ENCODE assay signal across 10 mouse cellular contexts in the genomic region with DNA sequence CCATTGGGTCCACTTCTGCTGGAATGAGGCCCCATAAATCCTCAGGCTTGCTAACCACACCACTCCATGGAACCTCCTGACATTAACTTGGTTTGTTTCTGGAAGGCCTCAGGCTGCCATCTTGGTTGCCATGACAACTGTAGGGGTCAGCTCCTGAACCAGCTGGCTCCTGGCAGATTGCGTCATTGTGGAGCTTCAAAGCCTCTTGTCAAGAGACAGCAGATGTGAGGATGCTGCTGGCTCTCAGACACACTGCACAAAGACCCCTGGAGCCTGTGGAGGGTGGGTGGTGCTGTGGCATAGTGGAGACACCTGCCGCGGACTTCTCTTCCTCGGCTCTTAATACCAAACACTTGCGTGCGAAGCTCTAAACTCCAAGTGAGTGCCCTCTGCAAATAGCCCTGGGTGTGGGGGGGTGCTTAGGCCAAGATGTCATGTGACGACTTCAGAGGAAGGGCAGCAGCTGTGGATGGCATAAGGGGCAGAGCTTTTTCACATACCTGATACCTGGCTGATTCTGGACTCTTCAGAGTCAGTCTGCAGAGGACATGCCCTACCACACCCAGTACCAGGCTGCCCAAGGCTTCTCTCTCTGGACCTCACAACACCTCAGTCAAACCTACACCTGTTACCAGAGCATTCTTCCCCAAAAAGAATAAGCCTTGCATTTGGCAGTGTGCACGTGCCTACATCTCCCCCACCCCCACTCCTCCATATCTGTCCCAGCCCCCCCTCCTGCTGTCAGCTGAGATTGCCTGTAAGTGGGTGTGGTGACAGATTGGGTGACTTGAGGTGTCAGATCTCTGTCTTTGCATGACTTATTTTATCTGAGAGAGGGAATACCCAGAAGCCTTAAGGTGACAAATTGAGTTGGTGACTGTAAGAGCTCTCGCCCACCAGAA. TPM values are rescaled to one million over a fixed set of nuclear protein-coding genes. Genes with fewer than 3 reads are reported as not detected.
DNase-seq lines count a peak whose midpoint lies in the region; ATAC-seq and TF ChIP-seq lines count a peak whose summit lies in the region.
"Had no signal": no experiment of that assay in that cellular context is flagged by ENCODE, and none has a peak within 500 bp of the region (broad histone marks: within the 10 kb centered on the region; RNA-seq: fewer than 3 reads in every experiment).

No protein-coding gene starts in this region.

- H3K27ac ChIP-seq in left cerebral cortex, adult 2 months = peak overlapping the region; percentile 66
- peak overlapping the region; percentile 71 for H3K27ac ChIP-seq in hindbrain, embryonic 11.5 days (ENCODE audit: low read depth, low read length)
- H3K27ac ChIP-seq in neural tube, embryonic 12.5 days = no peak overlapping the region

- H3K36me3 ChIP-seq in hindbrain, embryonic 11.5 days (ENCODE audit: control insufficient read depth, insufficient read depth, low read length) = peaks cover 14% of the 10 kb centered on the region
- peaks cover 79% of the 10 kb centered on the region for H3K36me3 ChIP-seq in neural tube, embryonic 12.5 days

- intact Hi-C loops in left cerebral cortex, adult 2 months (cut with DNase I) = no loop called here
- intact Hi-C loops in left cerebral cortex, postnatal 10 days (cut with DNase I) = no loop called here

- H3K27me3 ChIP-seq in hindbrain, embryonic 11.5 days (ENCODE audit: control insufficient read depth, insufficient read depth, low read length) = no peaks in the 10 kb centered on the region
- no peaks in the 10 kb centered on the region for H3K27me3 ChIP-seq in neural tube, embryonic 12.5 days (replicated peaks)

- no peak overlapping the region for H3K4me3 ChIP-seq in left cerebral cortex, adult 2 months
- H3K4me3 ChIP-seq in hindbrain, embryonic 11.5 days (ENCODE audit: low read depth, low read length) = no peak overlapping the region
- no peak overlapping the region for H3K4me3 ChIP-seq in neural tube, embryonic 12.5 days

- 0 out of 2 replicates have a peak, but pooled peaks cover 5% of the 10 kb centered on the region for H3K4me1 ChIP-seq in hindbrain, embryonic 11.5 days (replicated peaks; ENCODE audit: control insufficient read depth, insufficient read depth, low read length)
- H3K4me1 ChIP-seq in neural tube, embryonic 12.5 days = peaks cover 14% of the 10 kb centered on the region

- H3K9ac ChIP-seq in hindbrain, embryonic 11.5 days (ENCODE audit: low read depth, low read length) = no peak overlapping the region
- no peak overlapping the region for H3K9ac ChIP-seq in neural tube, embryonic 12.5 days

- no peaks in the 10 kb centered on the region for H3K9me3 ChIP-seq in hindbrain, embryonic 11.5 days (ENCODE audit: control insufficient read depth, low read length)
- H3K9me3 ChIP-seq in neural tube, embryonic 12.5 days = no peaks in the 10 kb centered on the region

- H3K4me2 ChIP-seq in hindbrain, embryonic 11.5 days (replicated peaks; ENCODE audit: low read depth, low read length) = no peak overlapping the region
- no peak overlapping the region for H3K4me2 ChIP-seq in neural tube, embryonic 12.5 days (replicated peaks)

- peak; percentile 78 for ATAC-seq in hindbrain, embryonic 11.5 days (ENCODE audit: low FRiP score)
- ATAC-seq in neural tube, embryonic 12.5 days (ENCODE audit: low FRiP score, low read depth) = peak; percentile 79

- 61% methylated on average over 9 of the region's 9 CpGs for WGBS in hindbrain, embryonic 11.5 days
- WGBS in neural tube, embryonic 12.5 days = 51% methylated on average over 9 of the region's 9 CpGs

- DNase-seq in left cerebral cortex, adult 2 months (ENCODE audit: extremely low spot score in 1 of 2, low spot score in 2 of 2) = no peak
- no peak for DNase-seq in left cerebral cortex, postnatal 10 days (ENCODE audit: extremely low spot score in 1 of 2, low spot score in 2 of 2)
- DNase-seq in embryo, embryonic 9.5 days (ENCODE audit: extremely low spot score) = peak; percentile 31
- DNase-seq in hindbrain, embryonic 11.5 days (ENCODE audit: low spot score) = peak; percentile 76
- DNase-seq in thymus, postnatal 4 days = no peak
- no peak for DNase-seq in yolk sac, embryonic 10.5 days (ENCODE audit: low spot score)
- DNase-seq in frontal cortex, adult 2 months (ENCODE audit: extremely low spot score in 1 of 2, low spot score in 1 of 2) = no peak
- DNase-seq: kidney, adult 18-20 months; lung, postnatal 10 days had no signal

- no peak for TF ChIP-seq CTCF in left cerebral cortex, adult 2 months (IDR thresholded peaks at IDR 0.05)

RNA-seq across cellular contexts. Expression of gene Atp6v0e, which starts 18.3 kb away (rescaled TPM):
- 10 to 100 TPM; 39.2 to 44.6 TPM for total RNA-seq in left cerebral cortex, adult 2 months (2021)
- 10 to 100 TPM; 31.3 to 34.7 TPM for total RNA-seq in left cerebral cortex, postnatal 10 days (2021)
- polyA plus RNA-seq in hindbrain, embryonic 11.5 days (2014; fragmentation: Nextera tagmentation; extraction: Ambion mirVana) = 123 and 126 TPM in 2 replicates
- polyA plus RNA-seq in neural tube, embryonic 12.5 days (2016; fragmentation: Nextera tagmentation; extraction: Ambion mirVana) = 109 and 112 TPM in 2 replicates
- polyA plus RNA-seq in frontal cortex, adult 2 months (2012; rRNA removed) = 80.3 and 80.9 TPM in 2 replicates

Comparison
In these comparisons a context has a peak if more than half of its experiments do, and no peak if none do; other contexts are left out.
1. DNase-seq: peak in embryo, embryonic 9.5 days (single experiment) and hindbrain, embryonic 11.5 days (single experiment); none in left cerebral cortex, adult 2 months (0 of 2), left cerebral cortex, postnatal 10 days (0 of 2), thymus, postnatal 4 days (single experiment), yolk sac, embryonic 10.5 days (single experiment) and frontal cortex, adult 2 months (0 of 2).